Mouse (Mus musculus): ENCODE results near the gene Tjap1.

DNA sequence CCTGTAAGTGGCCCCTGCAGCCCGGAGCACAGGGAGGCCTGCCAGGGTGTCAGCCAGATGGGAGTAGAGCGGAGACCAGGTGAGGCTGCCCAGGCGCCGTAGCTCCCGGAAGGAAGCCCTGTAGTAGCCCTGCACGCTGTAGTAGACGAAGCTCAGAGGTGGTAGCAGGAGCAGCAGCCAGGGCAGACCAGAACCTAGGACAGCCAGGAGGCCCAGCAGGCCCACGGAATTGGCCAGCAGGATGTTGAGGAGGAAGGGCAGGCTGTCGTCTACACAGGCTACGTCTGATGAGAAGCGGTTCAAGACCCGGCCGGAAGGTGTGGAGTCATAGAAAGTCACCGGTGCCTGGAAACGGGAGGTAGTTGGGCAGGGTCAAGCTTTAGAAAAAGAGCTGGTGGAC lies 24.1 kb upstream of the Tjap1 start:
- TF ChIP-seq TAL1 (IDR thresholded peaks at IDR 0.05; ENCODE audit: low read length) (no peak), GATA1 (IDR thresholded peaks at IDR 0.05; ENCODE audit: low read length) (no peak)
